Mouse (Mus musculus): ENCODE measurements around the gene Atcay. TPM values are rescaled to one million over a fixed set of nuclear protein-coding genes. Genes with fewer than 3 reads are reported as not detected.
A peak's percentile ranks its signal among the peaks of the same experiment; 100 is the strongest.

The Atcay gene
- polyA plus RNA-seq, 1 experiment, result 0.39 TPM

DNA sequence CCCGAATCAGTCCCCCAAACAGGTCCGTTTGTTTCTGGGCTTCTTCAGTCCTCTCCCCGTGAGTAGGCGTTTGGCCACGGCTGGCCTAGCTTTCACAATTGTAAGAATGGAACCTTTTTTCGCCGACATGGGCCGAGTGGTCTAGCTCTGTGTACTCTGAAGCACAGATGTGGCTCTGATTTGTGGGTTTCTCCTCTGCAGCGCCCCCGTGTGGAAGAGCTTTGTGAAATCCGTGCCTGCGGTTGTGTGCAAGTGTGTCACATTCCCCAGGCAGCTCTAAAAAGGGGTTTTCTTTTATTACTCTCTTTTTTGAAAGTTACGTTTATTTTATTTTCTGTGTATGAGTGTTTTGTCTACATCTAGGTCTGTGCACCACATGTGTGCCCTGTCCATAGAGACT lies 10.2 kb upstream of the Atcay start:
- no peak overlapping the region for H3K4me3 ChIP-seq (ENCODE audit: insufficient read depth, low read depth, low read length)
- WGBS, result 41% methylated on average over 13 of the region's 13 CpGs
- H3K4me1 ChIP-seq (ENCODE audit: control insufficient read depth, insufficient read depth, low read length), result no peaks in the 10 kb centered on the region
- TF ChIP-seq CTCF (conservative IDR thresholded peaks at IDR 0.05; ENCODE audit: insufficient read depth, insufficient read length, low read depth, low read length), result peak; percentile 66
- no peak for TF ChIP-seq POLR2A (IDR thresholded peaks at IDR 0.05; ENCODE audit: low read depth, low read length)
- peaks cover 2% of the 10 kb centered on the region for H3K27me3 ChIP-seq (replicated peaks; ENCODE audit: control insufficient read depth, insufficient read depth, low read length)
- no peaks in the 10 kb centered on the region for H3K36me3 ChIP-seq (ENCODE audit: control insufficient read depth, insufficient read depth, low read length)
- DNase-seq, result peak; percentile 33
- H3K27ac ChIP-seq (ENCODE audit: insufficient read depth, low read depth, low read length), result no peak overlapping the region

- H3K36me3 ChIP-seq (ENCODE audit: control insufficient read depth, insufficient read depth, low read length), result no peaks in the 10 kb centered on the region
- DNase-seq, result no peak
- H3K27ac ChIP-seq (ENCODE audit: insufficient read depth, low read depth, low read length), result no peak overlapping the region
- H3K27me3 ChIP-seq (replicated peaks; ENCODE audit: control insufficient read depth, insufficient read depth, low read length), result peaks cover 2% of the 10 kb centered on the region
- TF ChIP-seq CTCF (conservative IDR thresholded peaks at IDR 0.05; ENCODE audit: insufficient read depth, insufficient read length, low read depth, low read length) (no peak), POLR2A (IDR thresholded peaks at IDR 0.05; ENCODE audit: low read depth, low read length) (no peak)
- H3K4me3 ChIP-seq (ENCODE audit: insufficient read depth, low read depth, low read length), result no peak overlapping the region
- WGBS, result 83% methylated on average over 2 of the region's 2 CpGs
- H3K4me1 ChIP-seq (ENCODE audit: control insufficient read depth, insufficient read depth, low read length), result no peaks in the 10 kb centered on the region
Observed at GRCm38 (mm10) chr10:81238618-81239017, 8.0 kb upstream of the Atcay start.

DNA sequence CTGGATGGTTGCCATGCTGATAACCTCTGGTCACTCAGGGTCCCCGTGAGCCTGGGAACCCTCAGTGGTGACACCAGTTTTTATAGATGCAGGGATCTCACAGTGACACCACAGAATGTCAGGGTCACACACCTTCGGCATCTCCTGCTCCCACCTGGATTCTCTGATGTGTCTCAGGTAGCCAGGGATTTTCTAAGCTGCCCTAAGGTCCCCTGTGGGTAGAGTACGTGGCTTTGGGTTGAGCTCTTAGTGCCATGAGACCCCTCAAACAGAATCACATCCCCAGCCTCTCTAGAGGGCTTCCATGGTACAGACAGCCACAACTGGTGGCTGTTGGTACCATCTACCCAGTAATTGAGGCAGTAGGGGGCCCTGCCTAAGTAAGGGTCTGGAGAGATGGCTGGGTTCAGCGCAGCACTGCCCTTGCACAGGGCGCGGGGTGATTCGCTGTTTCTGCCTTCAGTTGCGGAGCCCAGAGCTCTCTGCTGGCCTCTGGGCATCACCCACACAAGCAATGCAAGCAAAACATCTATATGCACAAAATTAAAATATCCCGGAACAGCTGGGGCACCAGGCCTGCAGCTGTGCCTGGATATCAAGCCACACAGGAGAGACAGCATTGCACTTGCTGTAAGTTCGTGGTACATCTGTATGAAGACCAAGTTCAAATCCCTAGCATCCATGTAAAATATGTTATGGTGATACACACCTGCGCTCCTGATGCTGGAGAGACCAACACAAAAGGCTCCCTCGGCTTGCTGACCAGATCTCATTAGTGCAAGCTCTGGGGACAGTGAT lies 6.0 kb upstream of the Atcay start:
- H3K4me1 ChIP-seq (ENCODE audit: control insufficient read depth, insufficient read depth, low read length), result 0 out of 2 replicates have a peak, but pooled peaks cover 3% of the 10 kb centered on the region

DNA sequence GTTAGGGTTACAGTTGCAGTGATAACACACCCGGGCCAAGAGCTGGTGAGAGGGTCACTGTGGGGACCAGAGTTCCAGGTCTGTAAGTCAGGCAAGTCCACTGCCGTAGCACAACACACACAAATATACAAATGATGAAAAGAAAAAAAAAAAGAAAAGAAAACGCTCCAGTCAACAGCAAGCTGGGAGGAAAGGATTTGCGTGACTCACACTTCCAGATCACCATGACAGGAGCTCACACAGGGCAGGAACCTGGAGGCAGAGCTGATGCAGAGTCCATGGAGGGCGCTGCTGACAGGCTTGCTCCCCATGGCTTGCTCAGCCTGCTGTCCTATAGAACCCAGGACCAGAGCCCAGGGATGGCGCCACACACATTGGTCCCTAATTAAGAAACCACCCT lies 3.6 kb upstream of the Atcay start:
- no peaks in the 10 kb centered on the region for H3K27me3 ChIP-seq (replicated peaks; ENCODE audit: control insufficient read depth, insufficient read depth, low read length)
- no peak for DNase-seq
- H3K27ac ChIP-seq (ENCODE audit: insufficient read depth, low read depth, low read length), result no peak overlapping the region
- H3K4me3 ChIP-seq (ENCODE audit: insufficient read depth, low read depth, low read length), result no peak overlapping the region
- 0 out of 2 replicates have a peak, but pooled peaks cover 3% of the 10 kb centered on the region for H3K4me1 ChIP-seq (ENCODE audit: control insufficient read depth, insufficient read depth, low read length)
- H3K36me3 ChIP-seq (ENCODE audit: control insufficient read depth, insufficient read depth, low read length), result no peaks in the 10 kb centered on the region
- 82% methylated on average over 6 of the region's 6 CpGs for WGBS
- no peak for TF ChIP-seq CTCF (conservative IDR thresholded peaks at IDR 0.05; ENCODE audit: insufficient read depth, insufficient read length, low read depth, low read length)
- TF ChIP-seq POLR2A (IDR thresholded peaks at IDR 0.05; ENCODE audit: low read depth, low read length), result no peak

More for the DNA sequence above, 6.0 kb upstream of the Atcay start:
- TF ChIP-seq POLR2A (IDR thresholded peaks at IDR 0.05; ENCODE audit: low read depth, low read length), result no peak
- TF ChIP-seq CTCF (conservative IDR thresholded peaks at IDR 0.05; ENCODE audit: insufficient read depth, insufficient read length, low read depth, low read length), result no peak
- no peak overlapping the region for H3K4me3 ChIP-seq (ENCODE audit: insufficient read depth, low read depth, low read length)
- 83% methylated on average over 12 of the region's 12 CpGs for WGBS
- DNase-seq, result no peak
- H3K27me3 ChIP-seq (replicated peaks; ENCODE audit: control insufficient read depth, insufficient read depth, low read length), result peaks cover 2% of the 10 kb centered on the region
- no peak overlapping the region for H3K27ac ChIP-seq (ENCODE audit: insufficient read depth, low read depth, low read length)
- H3K36me3 ChIP-seq (ENCODE audit: control insufficient read depth, insufficient read depth, low read length), result no peaks in the 10 kb centered on the region

DNA sequence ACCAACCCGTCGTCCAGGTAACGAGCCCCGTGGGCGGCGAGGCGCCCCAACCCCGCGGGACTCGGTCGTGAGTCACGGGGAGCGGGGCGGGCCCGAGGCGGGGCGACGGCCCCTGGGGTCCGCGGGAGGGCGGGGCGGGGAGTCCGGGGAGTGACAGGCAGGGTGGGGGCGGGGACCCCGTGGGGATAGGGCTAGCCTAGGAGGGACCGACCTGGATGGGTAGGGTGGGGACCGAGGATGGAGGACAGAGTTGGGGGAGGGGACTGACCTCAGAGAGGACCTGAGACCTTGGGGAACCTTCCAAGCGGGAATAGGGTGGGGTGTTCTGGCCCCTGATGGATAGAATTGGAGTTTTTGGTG lies 2.6 kb upstream of the Atcay start:
- Histone ChIP-seq H3K4me3 (ENCODE audit: insufficient read depth, low read depth, low read length) (peak overlapping the region; percentile 69), H3K27ac (ENCODE audit: insufficient read depth, low read depth, low read length) (no peak overlapping the region), H3K4me1 (ENCODE audit: control insufficient read depth, insufficient read depth, low read length) (0 out of 2 replicates have a peak, but pooled peaks cover 3% of the 10 kb centered on the region), H3K36me3 (ENCODE audit: control insufficient read depth, insufficient read depth, low read length) (no peaks in the 10 kb centered on the region), H3K27me3 (replicated peaks; ENCODE audit: control insufficient read depth, insufficient read depth, low read length) (no peaks in the 10 kb centered on the region)
- TF ChIP-seq POLR2A (IDR thresholded peaks at IDR 0.05; ENCODE audit: low read depth, low read length) (no peak), CTCF (conservative IDR thresholded peaks at IDR 0.05; ENCODE audit: insufficient read depth, insufficient read length, low read depth, low read length) (no peak)
- no peak for DNase-seq
- 2% methylated on average over 28 of the region's 28 CpGs for WGBS

GRCm38 (mm10) chr10:81232580-81233225 lies 2.1 kb upstream of the Atcay start, which contains the start of gene Zfr2:
TSS of gene Zfr2 (plus strand) at chr10:81233155.
- 0 out of 2 replicates have a peak, but pooled peaks cover 3% of the 10 kb centered on the region for H3K4me1 ChIP-seq (ENCODE audit: control insufficient read depth, insufficient read depth, low read length)
- H3K27me3 ChIP-seq (replicated peaks; ENCODE audit: control insufficient read depth, insufficient read depth, low read length), result no peaks in the 10 kb centered on the region
- peak within 1 kb of the TSS; percentile 69 for H3K4me3 ChIP-seq (ENCODE audit: insufficient read depth, low read depth, low read length)
- TF ChIP-seq CTCF (conservative IDR thresholded peaks at IDR 0.05; ENCODE audit: insufficient read depth, insufficient read length, low read depth, low read length) (no peak), POLR2A (IDR thresholded peaks at IDR 0.05; ENCODE audit: low read depth, low read length) (peak; percentile 52)
- no peaks in the 10 kb centered on the region for H3K36me3 ChIP-seq (ENCODE audit: control insufficient read depth, insufficient read depth, low read length)
- DNase-seq, result peak; percentile 93
- no peak within 1 kb of the TSS for H3K27ac ChIP-seq (ENCODE audit: insufficient read depth, low read depth, low read length)
- 8% methylated on average over 29 of the region's 29 CpGs for WGBS

- Histone ChIP-seq H3K36me3 (ENCODE audit: control insufficient read depth, insufficient read depth, low read length) (no peaks in the 10 kb centered on the region), H3K27me3 (replicated peaks; ENCODE audit: control insufficient read depth, insufficient read depth, low read length) (no peaks in the 10 kb centered on the region), H3K27ac (ENCODE audit: insufficient read depth, low read depth, low read length) (no peak overlapping the region), H3K4me1 (ENCODE audit: control insufficient read depth, insufficient read depth, low read length) (0 out of 2 replicates have a peak, but pooled peaks cover 3% of the 10 kb centered on the region), H3K4me3 (ENCODE audit: insufficient read depth, low read depth, low read length) (no peak overlapping the region)
- no peak for TF ChIP-seq POLR2A (IDR thresholded peaks at IDR 0.05; ENCODE audit: low read depth, low read length)
- TF ChIP-seq CTCF (conservative IDR thresholded peaks at IDR 0.05; ENCODE audit: insufficient read depth, insufficient read length, low read depth, low read length), result no peak
- DNase-seq, result no peak
- WGBS, result 38% methylated on average over 7 of the region's 7 CpGs
Observed at GRCm38 (mm10) chr10:81231436-81231835, 803 bp upstream of the Atcay start.

All from kidney, adult 2 months (tissue).